Mouse (Mus musculus) hindbrain, postnatal 0 days (tissue): ENCODE data around the gene Pp2d1. TPM values are rescaled to one million over a fixed set of nuclear protein-coding genes. Genes with fewer than 3 reads are reported as not detected.
A peak's percentile ranks its signal among the peaks of the same experiment; 100 is the strongest.

Experiments
- ATAC-seq: fragments of 200-750 bp; cut with Nextera tagmentation; 2 replicates; pipeline ENCODE4 v1.8.0; 2017; ENCODE audit warnings: mild to moderate bottlenecking, moderate TSS enrichment, moderate library complexity
- DNase-seq: peaks from one replicate; pipeline ENCODE4 v3.0.0-alpha.2; 2015; ENCODE audit warnings: low spot score
- H3K27ac ChIP-seq: fragments of 300-500 bp; sonication (generic); 2 replicates; pipeline ENCODE4 v1.5.1; 2014; ENCODE audit warnings: mild to moderate bottlenecking
- H3K27me3 ChIP-seq: fragments of 300-500 bp; sonication (generic); 2 replicates; pipeline ENCODE4 v1.6.1; 2014; ENCODE audit warnings: low read length, mixed read lengths; ENCODE audit not compliant: insufficient read depth
- H3K36me3 ChIP-seq: fragments of 300-500 bp; sonication (generic); 2 replicates; pipeline ENCODE4 v1.6.1; 2014; ENCODE audit warnings: low read length, mixed read lengths; ENCODE audit not compliant: insufficient read depth
- H3K4me1 ChIP-seq: fragments of 300-500 bp; sonication (generic); 2 replicates; pipeline ENCODE4 v1.6.1; 2014; ENCODE audit warnings: antibody characterized with exemption, low read length, mixed read lengths; ENCODE audit not compliant: insufficient read depth
- H3K4me2 ChIP-seq: fragments of 300-500 bp; sonication (generic); 2 replicates; pipeline ENCODE4 v1.6.1; 2014; ENCODE audit warnings: low read depth, mild to moderate bottlenecking, low read length, moderate library complexity, mixed read lengths
- H3K4me3 ChIP-seq: fragments of 300-500 bp; sonication (generic); 2 replicates; pipeline ENCODE4 v1.5.1; 2014; ENCODE audit warnings: low read length
- H3K9ac ChIP-seq: fragments of 300-500 bp; sonication (generic); replicated peaks from 2 replicates; pipeline ENCODE4 v1.6.1; 2014; ENCODE audit warnings: mild to moderate bottlenecking, low read length, moderate library complexity, mixed read lengths
- H3K9me3 ChIP-seq: fragments of 300-500 bp; sonication (generic); 2 replicates; pipeline ENCODE4 v1.6.1; 2016; ENCODE audit warnings: low read length, mixed read lengths
- CTCF ChIP-seq: IDR thresholded peaks from 2 replicates; pipeline ENCODE4 v1.5.1; 2016; ENCODE audit warnings: antibody characterized with exemption, control low read depth, low read depth
- WGBS: fragments of 180-500 bp; shearing (Covaris S2); extraction: QIAGEN DNeasy Blood & Tissue Kit; methylation state at CpG from one replicate; pipeline ENCODE4 v1.1.7; 2014; 5-methylcytosine and 5-hydroxymethylcytosine counted together
- polyA plus RNA-seq: library from polyadenylated mRNA; unstranded; fragments of >200 nt; fragmentation: Nextera tagmentation; extraction: Ambion mirVana; gene quantifications from 2 replicates; pipeline ENCODE4 v1.2.1, GENCODE M21; 2015
- total RNA-seq: library from RNA; depleted of rRNA; stranded (reverse); fragments of >200 nt; gene quantifications from 2 replicates; pipeline ENCODE4 v1.2.3, GENCODE M21; 2014

Pp2d1 gene
- total and polyA plus RNA-seq, 2 experiments from 2014 or later, result 0.21 TPM; not detected in 1

DNA sequence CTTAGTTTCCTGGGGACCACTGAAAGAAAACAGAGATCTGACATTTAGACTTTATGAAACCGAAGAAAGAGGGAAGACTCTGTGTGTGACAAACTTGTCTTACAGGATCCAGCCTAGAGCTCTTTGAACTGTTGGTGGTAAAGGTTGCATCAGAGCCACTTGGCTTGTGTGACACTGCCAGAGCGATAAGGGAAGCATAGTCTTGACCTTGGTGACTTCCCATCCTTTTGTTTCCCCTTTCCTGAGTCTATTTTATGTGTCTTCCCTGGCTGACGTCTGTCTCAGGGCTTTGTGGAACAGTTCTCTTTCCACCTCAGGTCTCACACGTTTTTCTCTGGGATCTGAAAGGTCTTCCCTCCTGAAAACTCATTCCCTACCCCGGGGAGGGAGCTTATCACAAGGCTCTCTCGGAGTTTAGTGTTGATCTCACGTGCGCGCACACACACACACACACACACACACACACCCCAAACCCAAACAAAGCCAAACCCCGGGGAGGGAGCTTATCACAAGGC lies 31.2 kb upstream of the Pp2d1 start:
- Histone ChIP-seq H3K9me3 (no peaks in the 10 kb centered on the region), H3K4me3 (no peak overlapping the region), H3K4me1 (peaks cover 12% of the 10 kb centered on the region), H3K9ac (no peak overlapping the region), H3K36me3 (no peaks in the 10 kb centered on the region), H3K27ac (0 out of 2 replicates have a peak overlapping the region, but pooled peaks have one; percentile 36), H3K27me3 (no peaks in the 10 kb centered on the region), H3K4me2 (no peak overlapping the region)
- DNase-seq (no peak), ATAC-seq (no peak)
- WGBS, result 42% methylated on average over 10 of the region's 10 CpGs
- TF ChIP-seq CTCF, result no peak

DNA sequence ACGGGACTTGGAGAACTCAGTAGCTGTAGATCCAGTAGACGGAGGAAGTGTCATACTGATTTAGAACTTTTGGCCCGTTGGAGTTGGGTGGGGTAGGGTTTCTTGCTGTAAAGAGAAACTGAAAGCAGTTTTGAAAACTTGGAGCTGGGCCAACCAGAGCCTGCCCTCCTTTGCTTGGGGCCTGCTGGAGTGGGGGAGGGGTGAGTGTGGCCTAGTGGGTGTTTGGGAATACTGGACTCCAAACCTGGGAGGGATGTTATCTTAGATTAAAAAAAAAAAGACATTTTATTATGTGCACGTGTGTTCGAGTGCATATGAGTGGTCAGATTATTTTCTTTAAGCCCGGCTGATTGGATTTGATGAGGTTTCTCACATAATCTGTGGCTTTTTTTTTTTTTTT lies 30.6 kb upstream of the Pp2d1 start:
- peak overlapping the region; percentile 86 for H3K4me2 ChIP-seq
- H3K36me3 ChIP-seq, result no peaks in the 10 kb centered on the region
- WGBS, result 34% methylated on average over 6 of the region's 6 CpGs
- peak overlapping the region; percentile 41; the same call in 1 of the 2 replicates for H3K27ac ChIP-seq
- peak; percentile 68 for DNase-seq
- H3K9me3 ChIP-seq, result no peaks in the 10 kb centered on the region
- no peak for TF ChIP-seq CTCF
- peaks cover 12% of the 10 kb centered on the region for H3K4me1 ChIP-seq
- H3K9ac ChIP-seq, result no peak overlapping the region
- ATAC-seq, result no peak
- no peak overlapping the region for H3K4me3 ChIP-seq
- no peaks in the 10 kb centered on the region for H3K27me3 ChIP-seq

DNA sequence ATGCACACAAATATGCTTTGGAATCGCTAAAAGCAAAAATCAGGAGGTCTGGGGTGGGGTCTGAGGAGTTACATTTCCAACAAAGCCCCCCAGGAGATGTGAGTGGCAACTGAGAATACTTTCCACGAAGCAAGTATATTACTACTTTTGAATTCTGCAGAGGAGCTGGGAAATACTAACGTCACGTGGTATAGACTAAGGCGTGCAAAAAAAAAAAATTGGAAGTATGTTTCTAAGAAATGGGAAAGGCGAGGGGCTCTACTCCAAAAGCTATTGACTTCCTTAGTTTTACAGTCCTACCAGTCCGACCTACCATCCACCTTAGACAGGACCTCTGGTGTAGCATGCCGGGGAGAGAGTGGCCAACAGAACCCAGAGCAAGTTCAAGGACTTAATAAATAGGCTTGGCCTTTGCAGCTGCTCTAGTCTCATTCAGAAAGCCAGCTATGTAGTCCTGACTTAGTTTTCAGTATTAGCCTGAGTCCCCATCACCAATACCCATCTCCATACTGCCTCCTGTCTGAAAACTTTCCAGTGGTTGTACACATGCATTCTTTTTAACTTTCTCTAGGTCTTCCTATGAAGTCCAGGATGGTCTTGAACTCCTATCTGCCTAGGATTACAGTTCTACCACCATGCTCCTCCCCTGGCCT lies 29.6 kb upstream of the Pp2d1 start:
- H3K27me3 ChIP-seq, result no peaks in the 10 kb centered on the region
- no peak for DNase-seq
- H3K4me1 ChIP-seq, result peaks cover 12% of the 10 kb centered on the region
- no peak for ATAC-seq
- peak overlapping the region; percentile 97 for H3K27ac ChIP-seq
- H3K36me3 ChIP-seq, result no peaks in the 10 kb centered on the region
- H3K9me3 ChIP-seq, result no peaks in the 10 kb centered on the region
- H3K4me2 ChIP-seq, result peak overlapping the region; percentile 86
- WGBS, result 33% methylated on average over 8 of the region's 8 CpGs
- 0 out of 2 replicates have a peak, but pooled peaks have one; percentile 15 for TF ChIP-seq CTCF
- peak overlapping the region; percentile 90 for H3K4me3 ChIP-seq
- H3K9ac ChIP-seq, result peak overlapping the region; percentile 92; the same call in 1 of the 2 replicates

DNA sequence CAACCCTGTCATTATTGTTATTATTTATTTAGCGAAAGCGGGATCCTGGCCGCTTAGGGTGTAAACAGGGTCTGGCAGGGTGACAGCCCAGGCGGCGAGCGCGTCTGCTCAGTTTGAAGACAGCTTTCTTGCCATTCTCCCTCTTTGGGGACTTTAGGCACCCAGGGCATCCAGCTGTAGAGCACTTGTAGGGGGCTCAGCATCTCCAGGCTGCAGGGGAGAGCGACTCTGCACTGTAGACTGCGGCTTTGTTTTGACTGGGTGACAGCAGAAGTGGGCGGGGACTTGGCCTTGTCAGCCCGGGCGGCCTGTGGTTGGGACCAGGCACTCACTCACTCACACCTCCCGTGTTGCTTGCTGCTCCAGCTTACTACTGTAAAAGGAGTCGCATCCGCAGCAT lies 28.9 kb upstream of the Pp2d1 start:
- ATAC-seq (peak; percentile 86), DNase-seq (peak; percentile 85)
- no peaks in the 10 kb centered on the region for H3K27me3 ChIP-seq
- H3K36me3 ChIP-seq, result no peaks in the 10 kb centered on the region
- peak overlapping the region; percentile 86 for H3K4me2 ChIP-seq
- no peaks in the 10 kb centered on the region for H3K9me3 ChIP-seq
- peak overlapping the region; percentile 90 for H3K4me3 ChIP-seq
- peaks cover 12% of the 10 kb centered on the region for H3K4me1 ChIP-seq
- peak overlapping the region; percentile 92 for H3K9ac ChIP-seq
- TF ChIP-seq CTCF, result no peak
- peak overlapping the region; percentile 97 for H3K27ac ChIP-seq
- under 1% methylated on average over 15 of the region's 15 CpGs for WGBS

DNA sequence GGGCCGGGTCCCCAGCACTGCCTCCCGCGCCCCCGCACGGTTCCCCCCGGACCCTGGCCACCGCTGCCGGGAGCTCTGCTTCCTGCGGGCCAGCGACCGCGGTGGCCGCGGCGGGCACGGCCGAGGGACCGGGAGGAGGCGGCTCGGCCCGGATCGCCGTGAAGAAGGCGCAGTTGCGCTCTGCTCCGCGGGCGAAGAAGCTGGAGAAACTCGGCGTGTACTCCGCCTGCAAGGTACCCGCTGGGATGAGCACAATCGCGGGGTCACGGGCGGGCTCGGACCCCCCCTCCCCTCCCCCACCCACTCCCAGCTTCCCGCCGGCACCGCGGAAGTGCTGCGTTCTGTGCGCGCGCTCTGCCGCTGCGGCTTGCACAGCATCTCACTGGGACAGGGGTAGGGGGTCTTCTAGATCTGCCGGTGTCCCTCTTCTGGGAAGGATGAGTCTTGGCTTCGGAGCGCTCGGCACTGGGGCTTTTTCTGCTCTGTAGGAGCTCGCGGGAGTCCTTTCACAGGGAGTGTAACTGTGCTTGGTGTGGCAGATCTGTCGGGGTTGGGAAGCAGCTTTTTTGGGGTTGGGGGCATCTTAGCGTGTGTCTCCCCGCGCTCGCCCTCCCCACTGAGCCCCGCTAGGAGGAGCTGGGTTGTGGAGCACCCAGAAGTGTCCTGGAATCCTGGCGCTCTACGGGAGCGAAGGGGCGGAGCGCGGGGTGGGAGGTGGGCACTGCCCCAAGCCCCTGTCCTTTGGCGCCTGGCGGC lies 28.3 kb upstream of the Pp2d1 start:
- H3K36me3 ChIP-seq, result no peaks in the 10 kb centered on the region
- H3K27me3 ChIP-seq, result no peaks in the 10 kb centered on the region
- peaks cover 12% of the 10 kb centered on the region for H3K4me1 ChIP-seq
- peak; percentile 68 for ATAC-seq
- peak overlapping the region; percentile 90 for H3K4me3 ChIP-seq
- H3K27ac ChIP-seq, result peak overlapping the region; percentile 97
- H3K9me3 ChIP-seq, result no peaks in the 10 kb centered on the region
- TF ChIP-seq CTCF, result peak; percentile 29
- peak; percentile 61 for DNase-seq
- H3K9ac ChIP-seq, result peak overlapping the region; percentile 92
- H3K4me2 ChIP-seq, result peak overlapping the region; percentile 86
- under 1% methylated on average over 44 of the region's 67 CpGs for WGBS

DNA sequence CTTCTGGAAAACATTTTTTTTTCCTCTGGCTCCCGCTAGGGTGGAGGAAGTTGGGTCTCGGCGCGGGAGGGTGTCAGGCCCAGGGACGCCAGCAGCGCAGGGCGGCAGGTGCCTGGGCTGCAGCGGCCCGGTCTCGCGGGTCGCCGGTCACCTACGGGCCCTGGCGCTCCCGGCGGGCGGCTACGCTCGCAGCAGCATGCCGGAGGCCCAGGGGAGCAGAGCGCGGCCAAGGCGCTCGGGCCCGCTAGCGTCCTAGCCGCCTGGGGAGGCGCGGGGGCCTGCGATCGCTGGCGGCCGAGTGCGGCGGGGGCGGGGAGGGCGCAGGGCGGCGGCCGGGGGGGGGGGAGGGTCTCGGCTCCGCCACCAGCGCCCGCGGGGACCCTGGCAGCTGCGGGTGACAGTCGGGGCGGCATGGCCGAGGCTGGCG lies 27.7 kb upstream of the Pp2d1 start:
- no peaks in the 10 kb centered on the region for H3K9me3 ChIP-seq
- ATAC-seq (peak; percentile 76), DNase-seq (peak; percentile 84)
- peaks cover 12% of the 10 kb centered on the region for H3K4me1 ChIP-seq
- WGBS, result under 1% methylated on average over 43 of the region's 51 CpGs
- peak overlapping the region; percentile 97 for H3K27ac ChIP-seq
- peak overlapping the region; percentile 86 for H3K4me2 ChIP-seq
- H3K4me3 ChIP-seq, result peak overlapping the region; percentile 90
- H3K36me3 ChIP-seq, result no peaks in the 10 kb centered on the region
- H3K27me3 ChIP-seq, result no peaks in the 10 kb centered on the region
- TF ChIP-seq CTCF, result peak; percentile 38
- peak overlapping the region; percentile 92 for H3K9ac ChIP-seq
